ENCODE assay signal across 8 mouse cellular contexts in the genomic region with DNA sequence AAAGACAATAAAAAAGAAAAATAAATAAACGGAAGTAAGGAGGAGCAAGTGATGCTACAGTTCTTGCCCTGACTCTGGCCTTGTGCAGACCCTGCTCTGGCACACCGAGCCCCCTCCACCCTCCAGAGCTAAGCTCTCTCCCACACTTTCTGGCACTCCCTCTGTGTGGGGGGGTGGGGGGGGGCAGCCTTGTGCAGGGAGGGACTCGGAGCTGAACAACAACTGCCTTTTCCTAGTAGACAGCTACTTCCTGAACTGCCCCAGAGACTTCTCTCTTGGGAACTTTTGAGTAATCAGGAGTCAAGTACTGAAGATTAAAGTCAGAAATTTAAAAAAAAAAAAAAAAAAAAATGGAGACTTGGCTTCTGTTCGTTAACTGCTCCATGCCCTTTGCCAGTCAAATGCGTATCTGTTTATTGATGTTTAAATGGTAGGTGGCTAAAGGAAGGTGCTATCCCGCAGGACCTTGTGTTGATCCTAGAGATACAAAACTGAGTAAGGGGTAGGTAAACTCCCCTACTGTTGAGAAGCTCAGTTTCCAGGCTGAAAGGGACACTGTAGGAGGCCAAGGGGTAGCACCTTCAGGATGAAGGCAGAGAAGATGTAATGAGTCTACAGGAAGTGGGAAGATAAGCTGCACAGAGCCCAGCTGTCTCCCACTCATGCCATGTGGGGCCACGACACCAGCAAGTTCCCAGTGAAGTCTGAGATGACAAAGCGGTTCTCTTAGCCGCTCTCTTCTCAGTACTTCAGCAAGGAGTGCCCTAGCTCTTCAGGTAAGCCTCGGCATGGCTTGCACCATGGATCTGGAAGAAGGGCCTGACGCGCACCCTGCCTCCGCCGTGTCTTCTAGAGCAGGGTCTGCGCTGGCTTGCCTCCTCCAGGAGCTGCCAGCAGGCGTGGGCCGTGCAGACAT. TPM values are rescaled to one million over a fixed set of nuclear protein-coding genes. Genes with fewer than 3 reads are reported as not detected.
DNase-seq lines count a peak whose midpoint lies in the region; ATAC-seq and TF ChIP-seq lines count a peak whose summit lies in the region.

No protein-coding gene starts in this region.

- WGBS in forebrain, embryonic 10.5 days, result 78% methylated on average over 17 of the region's 17 CpGs
- 79% methylated on average over 17 of the region's 17 CpGs for WGBS in forebrain, postnatal 0 days
- 56% methylated on average over 17 of the region's 17 CpGs for WGBS in heart, postnatal 0 days

- no peaks in the 10 kb centered on the region for H3K27me3 ChIP-seq in forebrain, embryonic 10.5 days (ENCODE audit: poor library complexity, severe bottlenecking)
- no peaks in the 10 kb centered on the region for H3K27me3 ChIP-seq in forebrain, postnatal 0 days (ENCODE audit: insufficient read depth, low read length)
- no peaks in the 10 kb centered on the region for H3K27me3 ChIP-seq in C2C12 (ENCODE audit: control insufficient read depth, insufficient read depth, insufficient read length)
- no peaks in the 10 kb centered on the region for H3K27me3 ChIP-seq in heart, postnatal 0 days (ENCODE audit: control insufficient read depth, insufficient read depth, low read length)

- H3K79me2 ChIP-seq in C2C12 (ENCODE audit: control insufficient read depth, insufficient read depth), result no peaks in the 10 kb centered on the region

- no peak for DNase-seq in forebrain, embryonic 10.5 days (ENCODE audit: extremely low spot score, low spot score)
- no peak for DNase-seq in forebrain, postnatal 0 days
- DNase-seq in left cerebral cortex, adult 2 months (ENCODE audit: extremely low spot score in 1 of 2, low spot score in 2 of 2), result peak in 1 of 2 experiments; percentile 32
- no peak for DNase-seq in left cerebral cortex, adult 8-10 months (ENCODE audit: low spot score in 2 of 2)
- DNase-seq in heart, postnatal 0 days (ENCODE audit: low spot score), result peak; percentile 53
- DNase-seq in cerebellum, postnatal 14 days, result no peak
- no peak for DNase-seq in layer of hippocampus, postnatal 25 days (ENCODE audit: extremely low spot score in 1 of 2, low spot score in 1 of 2)

- H3K27ac ChIP-seq in forebrain, embryonic 10.5 days, result peak overlapping the region; percentile 56
- H3K27ac ChIP-seq in forebrain, postnatal 0 days (ENCODE audit: low read depth, low read length), result no peak overlapping the region
- H3K27ac ChIP-seq in left cerebral cortex, adult 2 months, result peak overlapping the region; percentile 99
- peak overlapping the region; percentile 66 for H3K27ac ChIP-seq in heart, postnatal 0 days (ENCODE audit: low read depth)

- intact Hi-C loops in left cerebral cortex, adult 2 months (cut with DNase I), result no loop called here

- no peak overlapping the region for H3K4me2 ChIP-seq in forebrain, postnatal 0 days (ENCODE audit: low read depth)
- no peak overlapping the region for H3K4me2 ChIP-seq in heart, postnatal 0 days (ENCODE audit: low read depth, low read length)

- TF ChIP-seq EP300 in heart, postnatal 0 days (IDR thresholded peaks at IDR 0.05; ENCODE audit: low read depth), result no peak

- no peak for TF ChIP-seq CTCF in forebrain, postnatal 0 days (IDR thresholded peaks at IDR 0.05; ENCODE audit: low read depth)
- TF ChIP-seq CTCF in left cerebral cortex, adult 2 months (IDR thresholded peaks at IDR 0.05), result no peak
- no peak for TF ChIP-seq CTCF in C2C12 (IDR thresholded peaks at IDR 0.05; ENCODE audit: control insufficient read depth, insufficient read depth, insufficient read length)
- TF ChIP-seq CTCF in heart, postnatal 0 days (IDR thresholded peaks at IDR 0.05; ENCODE audit: low read depth), result no peak

- no peak overlapping the region for H3K4me3 ChIP-seq in forebrain, embryonic 10.5 days
- no peak overlapping the region for H3K4me3 ChIP-seq in forebrain, postnatal 0 days (ENCODE audit: low read depth, low read length)
- no peak overlapping the region for H3K4me3 ChIP-seq in left cerebral cortex, adult 2 months
- H3K4me3 ChIP-seq in C2C12 (ENCODE audit: insufficient read depth, poor library complexity, severe bottlenecking), result no peak overlapping the region
- no peak overlapping the region for H3K4me3 ChIP-seq in heart, postnatal 0 days (ENCODE audit: low read depth, low read length)

- peaks cover 79% of the 10 kb centered on the region for H3K36me3 ChIP-seq in forebrain, embryonic 10.5 days (replicated peaks)
- H3K36me3 ChIP-seq in forebrain, postnatal 0 days (ENCODE audit: insufficient read depth), result peaks cover 24% of the 10 kb centered on the region
- peaks cover 6% of the 10 kb centered on the region for H3K36me3 ChIP-seq in C2C12 (ENCODE audit: control insufficient read depth, insufficient read depth)
- H3K36me3 ChIP-seq in heart, postnatal 0 days (replicated peaks; ENCODE audit: control insufficient read depth, insufficient read depth, low read length), result peaks cover 12% of the 10 kb centered on the region; the same call in 1 of the 2 replicates

- H3K9me3 ChIP-seq in forebrain, embryonic 10.5 days, result no peaks in the 10 kb centered on the region
- no peaks in the 10 kb centered on the region for H3K9me3 ChIP-seq in forebrain, postnatal 0 days (ENCODE audit: low read length)
- H3K9me3 ChIP-seq in heart, postnatal 0 days (replicated peaks; ENCODE audit: control insufficient read depth, low read length), result no peaks in the 10 kb centered on the region

- H3K79me3 ChIP-seq in C2C12 (ENCODE audit: low read depth), result no peaks in the 10 kb centered on the region

- no peak overlapping the region for H3ac ChIP-seq in C2C12 (ENCODE audit: control insufficient read depth, insufficient read length, low read depth)

- peaks cover 23% of the 10 kb centered on the region for H3K4me1 ChIP-seq in forebrain, embryonic 10.5 days
- H3K4me1 ChIP-seq in forebrain, postnatal 0 days (ENCODE audit: insufficient read depth), result no peaks in the 10 kb centered on the region
- 0 out of 2 replicates have a peak, but pooled peaks cover 3% of the 10 kb centered on the region for H3K4me1 ChIP-seq in heart, postnatal 0 days (ENCODE audit: control insufficient read depth, insufficient read depth)

- ATAC-seq in forebrain, postnatal 0 days, result no peak
- 0 out of 2 replicates have a peak, but pooled peaks have one; percentile 14 for ATAC-seq in heart, postnatal 0 days (ENCODE audit: insufficient read depth, low read depth)

- H3K9ac ChIP-seq in forebrain, postnatal 0 days, result no peak overlapping the region
- no peak overlapping the region for H3K9ac ChIP-seq in heart, postnatal 0 days (replicated peaks; ENCODE audit: low read depth, low read length)

TF ChIP-seq in C2C12, 6 proteins besides CTCF, POLR2A, EP300 and RAD21 (continues in another document):
- no peak for TF ChIP-seq CEBPB (IDR thresholded peaks at IDR 0.05; ENCODE audit: low read depth)
- no peak for TF ChIP-seq USF1 (IDR thresholded peaks at IDR 0.05; ENCODE audit: low read depth)
- TF ChIP-seq MYOD1 (IDR thresholded peaks at IDR 0.05; ENCODE audit: control insufficient read depth, insufficient read length, low read depth), result peak; percentile 81
- TF ChIP-seq MYOG (IDR thresholded peaks at IDR 0.05; ENCODE audit: control insufficient read depth, extremely low read depth, insufficient read length), result no peak

RNA-seq across cellular contexts. Expression of a gene that starts 8.7 kb away (rescaled TPM):
- 1,567 and 1,577 TPM in 2 replicates for polyA plus RNA-seq in forebrain, embryonic 10.5 days (2016; fragmentation: Nextera tagmentation; extraction: Ambion mirVana)
- 1,430 and 1,456 TPM in 2 replicates for total RNA-seq in forebrain, postnatal 0 days (2014; rRNA removed)
- polyA plus RNA-seq in forebrain, postnatal 0 days (2015; fragmentation: Nextera tagmentation; extraction: Ambion mirVana), result 1,561 and 1,650 TPM in 2 replicates
- 1,000 to 10,000 TPM; 1,837 to 1,872 TPM for total RNA-seq in left cerebral cortex, adult 2 months (2021)
- total RNA-seq in left cerebral cortex, adult 8-10 months (2022), result 1,000 to 10,000 TPM; 1,860 to 1,987 (median 1,908) TPM
- 61.4 TPM for polyA plus RNA-seq in C2C12 (2012; fragmentation: generic; extraction: Trizol)
- total RNA-seq in heart, postnatal 0 days (2014; rRNA removed; ENCODE audit: low replicate concordance), result 735 and 758 TPM in 2 replicates
- 334 and 359 TPM in 2 replicates for polyA plus RNA-seq in heart, postnatal 0 days (2015; fragmentation: Nextera tagmentation; extraction: Ambion mirVana)
- total RNA-seq in layer of hippocampus, postnatal 25 days (2021), result 1,000 to 10,000 TPM; 1,260 to 1,351 TPM

RNA-seq across cellular contexts. Expression of a gene that starts 14.4 kb away (rescaled TPM):
- polyA plus RNA-seq in forebrain, embryonic 10.5 days (2016; fragmentation: Nextera tagmentation; extraction: Ambion mirVana), result 23.7 and 23.8 TPM in 2 replicates
- total RNA-seq in forebrain, postnatal 0 days (2014; rRNA removed), result 15.9 and 19.6 TPM in 2 replicates
- 8.8 and 10.9 TPM in 2 replicates for polyA plus RNA-seq in forebrain, postnatal 0 days (2015; fragmentation: Nextera tagmentation; extraction: Ambion mirVana)
- total RNA-seq in left cerebral cortex, adult 2 months (2021), result 10 to 100 TPM; 18.9 to 20.2 TPM
- 10 to 100 TPM; 18.6 to 22.6 (median 20.8) TPM for total RNA-seq in left cerebral cortex, adult 8-10 months (2022)
- polyA plus RNA-seq in C2C12 (2012; fragmentation: generic; extraction: Trizol), result 32.1 TPM
- 23.5 and 24.9 TPM in 2 replicates for total RNA-seq in heart, postnatal 0 days (2014; rRNA removed; ENCODE audit: low replicate concordance)
- polyA plus RNA-seq in heart, postnatal 0 days (2015; fragmentation: Nextera tagmentation; extraction: Ambion mirVana), result 4.1 and 6.1 TPM in 2 replicates
- 10 to 100 TPM; 17.1 to 19.7 TPM for total RNA-seq in layer of hippocampus, postnatal 25 days (2021)

RNA-seq across cellular contexts. Expression of a gene that starts 49.6 kb away (rescaled TPM):
- 56.5 and 57.5 TPM in 2 replicates for polyA plus RNA-seq in forebrain, embryonic 10.5 days (2016; fragmentation: Nextera tagmentation; extraction: Ambion mirVana)
- 50.6 and 54.2 TPM in 2 replicates for total RNA-seq in forebrain, postnatal 0 days (2014; rRNA removed)
- polyA plus RNA-seq in forebrain, postnatal 0 days (2015; fragmentation: Nextera tagmentation; extraction: Ambion mirVana), result 60.7 and 71.2 TPM in 2 replicates
- 10 to 100 TPM; 60.9 to 61.8 TPM for total RNA-seq in left cerebral cortex, adult 2 months (2021)
- total RNA-seq in left cerebral cortex, adult 8-10 months (2022), result 10 to 100 TPM; 59.0 to 65.9 (median 59.6) TPM
- polyA plus RNA-seq in C2C12 (2012; fragmentation: generic; extraction: Trizol), result 20.6 TPM
- total RNA-seq in heart, postnatal 0 days (2014; rRNA removed; ENCODE audit: low replicate concordance), result 13.3 and 16.3 TPM in 2 replicates
- polyA plus RNA-seq in heart, postnatal 0 days (2015; fragmentation: Nextera tagmentation; extraction: Ambion mirVana), result 32.4 and 34.7 TPM in 2 replicates
- total RNA-seq in layer of hippocampus, postnatal 25 days (2021), result 10 to 100 TPM; 46.7 to 54.1 TPM

RNA-seq across cellular contexts. Expression of a gene that starts 49.6 kb away (rescaled TPM):
- 57.9 and 62.6 TPM in 2 replicates for polyA plus RNA-seq in forebrain, embryonic 10.5 days (2016; fragmentation: Nextera tagmentation; extraction: Ambion mirVana)
- 27.8 and 30.1 TPM in 2 replicates for total RNA-seq in forebrain, postnatal 0 days (2014; rRNA removed)
- 52.7 and 59.8 TPM in 2 replicates for polyA plus RNA-seq in forebrain, postnatal 0 days (2015; fragmentation: Nextera tagmentation; extraction: Ambion mirVana)
- 10 to 100 TPM; 36.2 to 38.8 TPM for total RNA-seq in left cerebral cortex, adult 2 months (2021)
- 10 to 100 TPM; 38.6 to 41.1 (median 39.6) TPM for total RNA-seq in left cerebral cortex, adult 8-10 months (2022)
- 29.9 TPM for polyA plus RNA-seq in C2C12 (2012; fragmentation: generic; extraction: Trizol)
- total RNA-seq in heart, postnatal 0 days (2014; rRNA removed; ENCODE audit: low replicate concordance), result 18.5 and 50.7 TPM in 2 replicates
- 56.4 and 58.9 TPM in 2 replicates for polyA plus RNA-seq in heart, postnatal 0 days (2015; fragmentation: Nextera tagmentation; extraction: Ambion mirVana)
- total RNA-seq in layer of hippocampus, postnatal 25 days (2021), result 10 to 100 TPM; 36.2 to 38.9 TPM
